Mouse (Mus musculus) intestine, embryonic 14.5 days (tissue): ENCODE data around the gene Uchl5. TPM values are rescaled to one million over a fixed set of nuclear protein-coding genes. Genes with fewer than 3 reads are reported as not detected.

Experiments used
- ATAC-seq: fragments of 200-750 bp; cut with Nextera tagmentation; replicated peaks from 2 replicates; pipeline ENCODE4 v1.8.0; 2017; ENCODE audit warnings: low read depth, moderate number of reproducible peaks, moderate TSS enrichment, moderate library complexity; ENCODE audit not compliant: low FRiP score, low TSS enrichment
- DNase-seq: peaks from one replicate; pipeline ENCODE4 v3.0.0-alpha.2; 2018; ENCODE audit warnings: low spot score
- H3K27ac ChIP-seq: fragments of 300-500 bp; sonication (generic); 2 replicates; pipeline ENCODE4 v1.5.1; 2014; ENCODE audit warnings: low read depth, mild to moderate bottlenecking, control low read depth
- H3K27me3 ChIP-seq: fragments of 300-500 bp; sonication (generic); replicated peaks from 2 replicates; pipeline ENCODE4 v1.6.1; 2014; ENCODE audit warnings: low read length, control low read depth; ENCODE audit not compliant: control insufficient read depth, insufficient read depth
- H3K36me3 ChIP-seq: fragments of 300-500 bp; sonication (generic); 2 replicates; pipeline ENCODE4 v1.6.1; 2014; ENCODE audit warnings: low read length, control low read depth; ENCODE audit not compliant: control insufficient read depth, insufficient read depth
- H3K4me1 ChIP-seq: fragments of 300-500 bp; sonication (generic); replicated peaks from 2 replicates; pipeline ENCODE4 v1.6.1; 2014; ENCODE audit warnings: low read length, control low read depth, mixed read lengths; ENCODE audit not compliant: control insufficient read depth, insufficient read depth
- H3K4me2 ChIP-seq: fragments of 300-500 bp; sonication (generic); 2 replicates; pipeline ENCODE4 v1.6.1; 2014; ENCODE audit warnings: low read length
- H3K4me3 ChIP-seq: fragments of 300-500 bp; sonication (generic); 2 replicates; pipeline ENCODE4 v1.5.1; 2014; ENCODE audit warnings: low read depth, low read length, control low read depth, mixed read lengths
- H3K9ac ChIP-seq: fragments of 300-500 bp; sonication (generic); 2 replicates; pipeline ENCODE4 v1.6.1; 2014; ENCODE audit warnings: mild to moderate bottlenecking, low read length
- H3K9me3 ChIP-seq: fragments of 300-500 bp; sonication (generic); 2 replicates; pipeline ENCODE4 v1.6.1; 2016; ENCODE audit warnings: low read length, control low read depth; ENCODE audit not compliant: control insufficient read depth
- WGBS: fragments of 180-500 bp; shearing (Covaris S2); extraction: QIAGEN DNeasy Blood & Tissue Kit; methylation state at CpG from one replicate; pipeline ENCODE4 v1.1.7; 2014; 5-methylcytosine and 5-hydroxymethylcytosine counted together
- polyA plus RNA-seq: library from polyadenylated mRNA; unstranded; fragments of >200 nt; fragmentation: Nextera tagmentation; extraction: Ambion mirVana; gene quantifications from 2 replicates; pipeline ENCODE4 v1.2.1, GENCODE M21; 2014

Gene Uchl5
- polyA plus RNA-seq, 1 experiment from 2014 or later: 75.3 TPM

GRCm38 (mm10) chr1:143740581-143740980 is 36.5 kb upstream of the Uchl5 start:
- H3K4me1 ChIP-seq: no peaks in the 10 kb centered on the region; the same call in 1 of the 2 replicates
- H3K27ac ChIP-seq: no peak overlapping the region
- peak overlapping the region; percentile 71 for H3K4me2 ChIP-seq
- 89% methylated on average over 10 of the region's 10 CpGs for WGBS
- ATAC-seq (no peak), DNase-seq (no peak)
- no peak overlapping the region for H3K9ac ChIP-seq
- H3K27me3 ChIP-seq: no peaks in the 10 kb centered on the region
- H3K9me3 ChIP-seq: no peaks in the 10 kb centered on the region
- H3K4me3 ChIP-seq: no peak overlapping the region
- H3K36me3 ChIP-seq: peaks cover 29% of the 10 kb centered on the region

- WGBS: 94% methylated on average over 5 of the region's 5 CpGs
- Histone ChIP-seq H3K9me3 (no peaks in the 10 kb centered on the region), H3K36me3 (peaks cover 35% of the 10 kb centered on the region), H3K4me3 (no peak overlapping the region), H3K9ac (no peak overlapping the region), H3K4me2 (no peak overlapping the region), H3K4me1 (no peaks in the 10 kb centered on the region; the same call in 1 of the 2 replicates), H3K27me3 (no peaks in the 10 kb centered on the region), H3K27ac (no peak overlapping the region)
- DNase-seq (no peak), ATAC-seq (no peak)
These were observed 35.7 kb upstream of the Uchl5 start for GRCm38 (mm10) chr1:143741331-143741730.

GRCm38 (mm10) chr1:143742186-143742585 is 34.9 kb upstream of the Uchl5 start:
- H3K9me3 ChIP-seq: no peaks in the 10 kb centered on the region
- no peak overlapping the region for H3K27ac ChIP-seq
- DNase-seq (no peak), ATAC-seq (no peak)
- H3K4me3 ChIP-seq: no peak overlapping the region
- no peak overlapping the region for H3K4me2 ChIP-seq
- H3K4me1 ChIP-seq: no peaks in the 10 kb centered on the region; the same call in 1 of the 2 replicates
- no peak overlapping the region for H3K9ac ChIP-seq
- no peaks in the 10 kb centered on the region for H3K27me3 ChIP-seq
- peaks cover 42% of the 10 kb centered on the region for H3K36me3 ChIP-seq
- WGBS: 94% methylated on average over 6 of the region's 6 CpGs

- Histone ChIP-seq H3K27ac (no peak overlapping the region), H3K27me3 (no peaks in the 10 kb centered on the region), H3K4me1 (no peaks in the 10 kb centered on the region), H3K4me2 (no peak overlapping the region), H3K4me3 (no peak overlapping the region), H3K9ac (no peak overlapping the region), H3K36me3 (peaks cover 57% of the 10 kb centered on the region), H3K9me3 (no peaks in the 10 kb centered on the region)
- DNase-seq: no peak
- ATAC-seq: no peak
- WGBS: 88% methylated on average over 10 of the region's 10 CpGs
These were observed 31.2 kb upstream of the Uchl5 start for GRCm38 (mm10) chr1:143745871-143746270.

- Histone ChIP-seq H3K27me3 (no peaks in the 10 kb centered on the region), H3K4me2 (no peak overlapping the region), H3K4me3 (no peak overlapping the region), H3K4me1 (no peaks in the 10 kb centered on the region), H3K9me3 (no peaks in the 10 kb centered on the region), H3K36me3 (peaks cover 67% of the 10 kb centered on the region), H3K9ac (no peak overlapping the region), H3K27ac (no peak overlapping the region)
- DNase-seq: no peak
- ATAC-seq: no peak
- 81% methylated on average over 8 of the region's 8 CpGs for WGBS
These were observed 14.9 kb upstream of the Uchl5 start for GRCm38 (mm10) chr1:143762159-143762558.

- Histone ChIP-seq H3K27ac (no peak overlapping the region), H3K4me1 (no peaks in the 10 kb centered on the region), H3K9ac (no peak overlapping the region), H3K27me3 (no peaks in the 10 kb centered on the region), H3K9me3 (no peaks in the 10 kb centered on the region), H3K4me2 (no peak overlapping the region), H3K36me3 (peaks cover 50% of the 10 kb centered on the region), H3K4me3 (no peak overlapping the region)
- 41% methylated on average over 1 of the region's 1 CpGs for WGBS
- no peak for ATAC-seq
- DNase-seq: no peak
These were observed 12.6 kb upstream of the Uchl5 start for GRCm38 (mm10) chr1:143764443-143764842.

GRCm38 (mm10) chr1:143765801-143766200 is 11.3 kb upstream of the Uchl5 start:
- Histone ChIP-seq H3K27me3 (no peaks in the 10 kb centered on the region), H3K4me1 (no peaks in the 10 kb centered on the region), H3K36me3 (peaks cover 46% of the 10 kb centered on the region), H3K4me3 (no peak overlapping the region), H3K27ac (no peak overlapping the region), H3K4me2 (no peak overlapping the region), H3K9me3 (no peaks in the 10 kb centered on the region), H3K9ac (no peak overlapping the region)
- ATAC-seq (no peak), DNase-seq (no peak)
- 78% methylated on average over 4 of the region's 4 CpGs for WGBS

GRCm38 (mm10) chr1:143766238-143766637 is 10.8 kb upstream of the Uchl5 start:
- ATAC-seq: no peak
- H3K4me1 ChIP-seq: no peaks in the 10 kb centered on the region
- no peaks in the 10 kb centered on the region for H3K27me3 ChIP-seq
- H3K36me3 ChIP-seq: peaks cover 41% of the 10 kb centered on the region
- no peak overlapping the region for H3K4me3 ChIP-seq
- DNase-seq: no peak
- no peak overlapping the region for H3K27ac ChIP-seq
- H3K9ac ChIP-seq: no peak overlapping the region
- no peak overlapping the region for H3K4me2 ChIP-seq
- 90% methylated on average over 6 of the region's 6 CpGs for WGBS
- H3K9me3 ChIP-seq: no peaks in the 10 kb centered on the region

- Histone ChIP-seq H3K9ac (no peak overlapping the region), H3K4me1 (no peaks in the 10 kb centered on the region), H3K27me3 (no peaks in the 10 kb centered on the region), H3K4me2 (no peak overlapping the region), H3K9me3 (no peaks in the 10 kb centered on the region), H3K36me3 (peaks cover 21% of the 10 kb centered on the region), H3K27ac (no peak overlapping the region), H3K4me3 (no peak overlapping the region)
- no peak for DNase-seq
- WGBS: 62% methylated on average over 20 of the region's 20 CpGs
- ATAC-seq: no peak
These were observed 6.5 kb upstream of the Uchl5 start for GRCm38 (mm10) chr1:143770444-143771109.
